Mouse (Mus musculus): Measurements from ENCODE around the gene Grap2. TPM values are rescaled to one million over a fixed set of nuclear protein-coding genes. Genes with fewer than 3 reads are reported as not detected.

The Grap2 gene
- total RNA-seq, 2 experiments from 2014 or later = 0.32 to 0.75 TPM

DNA sequence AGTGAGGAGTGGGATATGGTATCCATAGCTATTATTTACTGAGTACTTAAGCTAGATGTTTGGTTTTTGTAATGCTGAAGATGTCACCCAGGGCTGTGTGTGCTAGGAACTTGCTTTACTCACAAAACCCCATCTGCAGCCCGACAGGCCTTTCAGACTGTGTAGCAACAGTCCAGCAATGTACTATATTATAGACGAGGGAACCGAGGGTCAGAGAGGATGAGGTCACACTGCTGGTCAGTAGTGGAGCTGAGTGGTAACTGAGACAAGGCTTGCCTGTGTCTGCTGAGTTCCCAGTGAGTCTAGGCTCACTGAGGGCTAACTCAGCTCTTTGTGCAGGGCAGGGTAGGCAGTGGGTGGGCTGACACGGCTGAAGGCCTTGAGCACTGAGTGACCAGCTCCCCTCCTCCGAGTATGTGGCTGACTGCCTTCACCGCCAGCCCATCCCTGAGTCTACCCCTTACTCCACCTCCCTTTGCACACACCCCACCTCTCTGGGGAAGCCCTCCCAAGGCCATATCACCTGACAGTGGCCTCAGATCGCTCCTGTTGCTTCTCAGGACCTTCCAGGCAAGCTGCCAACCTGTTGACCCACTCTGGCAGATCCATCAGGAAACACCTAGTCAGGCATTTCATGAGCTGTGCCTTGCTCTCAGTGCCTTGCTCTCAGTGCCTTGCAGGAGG lies 108.1 kb downstream of the Grap2 start:
- no peak for DNase-seq (ENCODE audit: low spot score in 2 of 2)

DNA sequence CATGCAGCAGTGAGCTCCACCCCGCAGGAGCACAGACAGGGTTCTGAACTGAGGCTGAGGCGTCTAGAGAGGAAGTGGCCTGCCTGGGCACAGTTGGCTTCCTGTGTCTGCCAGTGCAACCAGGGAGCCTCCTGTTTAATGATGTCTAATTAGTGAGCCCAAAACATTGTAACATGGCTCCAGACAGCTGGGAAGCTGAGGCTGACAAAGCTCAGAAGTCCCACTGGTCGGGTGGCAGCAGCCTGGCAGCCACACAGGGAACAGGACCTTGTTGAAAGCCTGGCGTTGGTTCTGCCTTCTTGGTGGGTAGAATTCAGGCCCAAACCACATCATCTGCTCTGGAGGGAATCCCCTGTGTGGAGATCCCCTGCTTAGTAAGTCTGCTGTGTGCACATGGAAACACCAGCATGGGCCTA lies 109.1 kb downstream of the Grap2 start:
- DNase-seq (ENCODE audit: low spot score in 2 of 2) = no peak

DNA sequence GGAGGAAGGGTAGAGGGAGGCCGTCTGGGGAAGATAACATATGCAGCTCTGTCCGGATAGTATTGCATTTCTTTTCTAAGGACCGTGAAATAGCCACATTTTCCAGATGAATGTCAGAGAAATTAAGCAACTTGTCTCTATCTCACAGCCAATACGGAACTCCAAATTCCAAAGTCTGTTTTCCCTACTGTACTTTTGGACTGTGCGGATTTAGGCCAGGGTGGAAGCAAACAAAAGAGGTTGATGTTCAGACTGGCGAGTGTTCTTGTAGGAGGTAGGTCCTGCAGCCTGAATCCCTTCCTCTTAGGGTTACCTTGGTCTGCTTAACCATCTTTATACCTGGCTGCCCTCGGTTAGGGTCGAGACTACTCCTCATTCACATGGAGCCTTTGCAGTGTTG lies 109.9 kb downstream of the Grap2 start:
- no peak for DNase-seq (ENCODE audit: low spot score in 2 of 2)

DNA sequence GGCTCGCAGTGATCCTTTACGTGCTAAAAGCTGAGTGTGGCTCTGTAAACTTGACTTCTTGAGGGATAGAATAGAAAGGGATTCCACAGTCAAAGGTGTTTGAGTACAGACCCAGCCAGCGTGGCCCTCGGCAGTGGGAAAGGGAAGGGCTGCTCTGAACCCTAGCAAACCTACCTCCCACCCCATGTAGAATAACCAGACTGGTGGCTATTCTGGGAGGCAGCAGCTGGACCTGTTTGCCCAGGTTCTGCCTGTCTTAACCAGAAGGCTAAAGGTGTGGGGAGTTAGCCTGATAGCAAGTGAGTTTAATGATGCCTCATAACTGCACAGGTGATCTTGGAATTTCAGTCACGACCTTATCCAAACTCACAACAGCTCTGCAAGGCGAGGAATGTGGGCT lies 110.8 kb downstream of the Grap2 start:
- no peak for DNase-seq (ENCODE audit: low spot score in 2 of 2)

DNA sequence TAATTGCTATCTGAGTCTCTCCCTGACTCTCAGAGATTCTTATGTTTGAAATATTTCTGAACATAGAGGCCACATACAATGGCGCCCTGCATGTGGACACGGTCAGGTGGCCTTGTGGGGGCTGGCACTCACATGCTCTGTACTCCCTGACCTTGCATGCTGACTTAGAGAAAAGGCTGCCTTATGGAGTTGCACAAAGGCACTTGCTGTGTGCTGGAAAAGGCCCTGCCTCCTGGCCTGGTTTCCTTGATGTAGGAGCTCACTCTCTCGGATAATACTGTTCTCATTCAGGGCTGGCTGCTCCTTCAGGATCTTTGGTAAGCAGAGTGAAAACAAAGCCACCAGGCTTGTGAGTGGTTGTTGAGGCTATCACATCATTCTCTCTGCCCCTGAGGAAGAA lies 111.6 kb downstream of the Grap2 start:
- DNase-seq (ENCODE audit: low spot score in 2 of 2) = no peak

DNA sequence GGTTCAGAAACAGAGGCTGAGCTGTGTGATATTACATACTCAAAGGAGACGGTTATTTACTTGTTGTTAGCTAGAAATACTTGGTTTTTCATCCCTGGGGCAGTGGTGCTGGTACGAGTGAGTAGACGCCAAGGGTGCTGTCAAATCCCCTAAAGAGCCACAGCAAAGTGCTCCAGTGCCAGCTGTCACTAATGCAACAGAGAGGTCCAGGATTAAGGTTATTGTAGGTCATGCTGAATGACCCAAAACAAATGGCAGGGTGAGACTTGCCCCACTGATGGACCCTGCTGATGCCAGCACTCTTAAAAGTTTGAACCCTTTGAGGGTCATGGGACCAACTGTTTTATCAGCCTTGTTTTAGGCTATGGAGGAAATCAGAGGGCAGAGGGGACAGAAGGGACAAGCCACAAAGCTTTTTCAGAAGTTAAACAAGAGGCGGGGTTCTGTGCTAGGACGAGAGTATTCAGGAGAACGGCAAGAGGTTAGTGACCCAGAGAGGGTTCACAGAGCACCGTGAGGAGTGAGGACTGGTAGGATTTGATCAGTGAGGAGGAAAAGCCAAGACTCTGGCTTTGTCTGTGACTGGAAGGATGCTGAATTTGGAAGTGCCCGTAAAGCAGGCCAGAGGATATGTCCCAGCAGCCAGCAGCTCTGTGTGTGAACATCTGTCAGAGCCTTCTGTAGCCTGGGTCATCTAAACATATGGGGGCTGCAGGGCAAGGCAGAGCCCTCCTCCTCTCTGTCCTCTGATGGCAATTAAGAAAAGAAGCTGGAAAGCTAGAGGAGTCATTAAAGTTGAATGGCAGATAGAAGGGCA lies 112.6 kb downstream of the Grap2 start:
- no peak for DNase-seq (ENCODE audit: low spot score in 2 of 2)

DNA sequence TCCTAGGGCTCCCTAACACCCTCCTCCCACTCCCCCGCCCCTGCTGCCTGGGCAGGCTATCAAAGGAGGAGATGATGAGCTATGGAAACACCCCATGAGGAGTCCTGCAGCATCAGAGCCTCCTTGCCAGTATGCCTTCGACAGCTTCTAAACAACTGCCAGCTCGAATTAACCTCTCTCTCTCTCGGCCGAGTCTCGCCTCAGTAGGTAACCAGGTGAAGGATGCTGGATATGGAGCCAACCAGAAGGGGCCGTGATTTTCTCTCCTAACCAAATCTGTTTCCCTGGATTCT lies 113.2 kb downstream of the Grap2 start:
- no peak for DNase-seq (ENCODE audit: low spot score in 2 of 2)

DNA sequence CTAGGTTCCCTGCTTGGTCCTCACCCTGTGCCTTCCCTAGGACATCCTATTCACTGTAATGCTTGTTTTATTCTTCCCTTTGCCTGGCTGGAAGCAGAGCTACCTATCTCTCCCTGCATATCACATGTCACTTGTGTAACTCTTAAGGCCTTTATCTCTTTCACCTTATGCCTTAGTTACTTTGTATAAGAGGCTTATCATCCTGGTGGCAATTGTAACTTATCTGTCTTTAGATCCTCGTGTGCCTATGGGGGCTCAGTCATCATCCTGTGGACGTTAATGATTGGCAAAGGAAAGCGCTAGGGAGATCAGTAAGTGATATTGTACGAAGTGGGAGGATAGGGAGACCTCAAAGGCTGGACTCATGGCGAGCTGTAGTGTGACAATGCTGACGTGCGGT lies 116.1 kb downstream of the Grap2 start:
- no peak for DNase-seq (ENCODE audit: low spot score in 2 of 2)

DNA sequence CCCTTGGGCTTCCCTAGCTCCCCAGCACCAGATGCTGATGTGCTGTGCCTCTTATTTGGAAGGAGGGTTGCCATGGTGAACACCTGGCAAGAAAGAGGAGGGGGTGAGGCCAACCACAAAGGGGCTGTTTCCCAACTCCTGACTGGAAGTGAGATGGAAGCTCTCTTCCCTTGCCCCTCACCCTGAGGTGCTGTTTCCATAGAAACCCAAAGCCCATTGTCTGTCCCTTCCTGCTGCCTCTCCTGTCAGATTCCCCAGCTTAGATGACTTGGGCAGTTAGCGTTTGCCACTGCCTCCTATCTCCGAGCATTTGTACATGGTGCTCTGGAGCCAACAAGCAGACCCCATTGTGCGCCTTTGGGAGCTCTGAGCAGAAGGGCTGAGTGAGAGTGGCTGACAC lies 121.1 kb downstream of the Grap2 start:
- DNase-seq (ENCODE audit: low spot score in 2 of 2) = no peak

DNA sequence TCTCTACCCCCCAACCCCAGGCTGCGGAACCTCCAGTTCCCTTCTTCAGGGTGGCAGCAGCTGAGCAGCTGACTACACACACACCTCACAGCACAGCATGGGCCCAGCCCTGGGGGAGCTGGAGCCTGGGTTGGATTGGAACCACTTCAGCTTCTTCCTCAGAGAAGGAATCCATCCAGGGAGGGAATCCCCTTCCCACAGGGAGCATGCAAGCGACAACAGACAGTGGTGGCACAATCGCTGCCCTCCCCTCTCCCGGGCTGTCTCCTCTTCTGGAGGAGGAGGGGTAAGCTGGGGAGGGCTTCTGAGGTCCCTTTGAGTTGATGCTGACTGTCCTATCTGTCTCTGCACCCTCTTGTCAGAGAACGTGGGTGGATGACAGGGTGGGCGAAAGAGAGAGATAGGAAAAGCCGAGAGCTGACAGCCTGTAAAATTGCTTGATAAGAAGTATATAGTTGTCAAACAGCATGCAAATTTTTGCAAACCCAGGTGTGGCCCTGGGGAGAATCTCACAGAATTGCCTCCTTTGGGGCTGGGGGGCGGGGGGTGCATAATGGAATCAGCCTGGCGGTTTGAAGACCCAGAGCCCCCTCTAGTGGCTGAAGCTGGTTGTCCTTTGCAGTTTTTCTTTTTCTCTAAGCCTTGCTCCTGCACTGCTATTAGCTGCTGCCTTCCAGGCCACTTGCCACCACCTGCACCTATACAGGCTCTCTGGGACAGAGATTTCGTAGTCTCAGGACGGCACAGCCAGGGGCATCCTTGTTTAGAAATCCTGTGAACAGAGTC lies 121.9 kb downstream of the Grap2 start:
- peak in 1 of 2 experiments; percentile 55 for DNase-seq (ENCODE audit: low spot score in 2 of 2)

DNA sequence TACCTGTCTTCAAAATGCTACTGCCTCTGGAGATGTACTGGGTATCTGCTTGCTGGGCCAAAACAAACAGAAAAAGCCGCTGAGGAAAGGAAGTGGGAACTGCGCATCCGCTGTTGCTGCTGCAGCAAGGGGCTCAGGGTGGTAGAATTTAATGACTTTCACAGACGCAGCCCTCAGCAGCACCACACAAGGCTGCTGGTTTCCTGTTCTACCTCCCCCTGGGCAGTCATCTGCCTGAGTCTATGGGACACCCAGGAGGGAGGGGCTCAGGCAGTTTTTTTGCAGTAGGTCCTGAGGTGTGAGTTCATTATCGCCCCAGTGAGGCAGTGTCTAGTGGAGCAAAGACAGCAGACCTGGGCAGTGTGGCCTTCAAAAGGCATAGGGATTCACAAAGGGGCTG lies 125.2 kb downstream of the Grap2 start:
- no peak for DNase-seq (ENCODE audit: low spot score in 2 of 2)

DNA sequence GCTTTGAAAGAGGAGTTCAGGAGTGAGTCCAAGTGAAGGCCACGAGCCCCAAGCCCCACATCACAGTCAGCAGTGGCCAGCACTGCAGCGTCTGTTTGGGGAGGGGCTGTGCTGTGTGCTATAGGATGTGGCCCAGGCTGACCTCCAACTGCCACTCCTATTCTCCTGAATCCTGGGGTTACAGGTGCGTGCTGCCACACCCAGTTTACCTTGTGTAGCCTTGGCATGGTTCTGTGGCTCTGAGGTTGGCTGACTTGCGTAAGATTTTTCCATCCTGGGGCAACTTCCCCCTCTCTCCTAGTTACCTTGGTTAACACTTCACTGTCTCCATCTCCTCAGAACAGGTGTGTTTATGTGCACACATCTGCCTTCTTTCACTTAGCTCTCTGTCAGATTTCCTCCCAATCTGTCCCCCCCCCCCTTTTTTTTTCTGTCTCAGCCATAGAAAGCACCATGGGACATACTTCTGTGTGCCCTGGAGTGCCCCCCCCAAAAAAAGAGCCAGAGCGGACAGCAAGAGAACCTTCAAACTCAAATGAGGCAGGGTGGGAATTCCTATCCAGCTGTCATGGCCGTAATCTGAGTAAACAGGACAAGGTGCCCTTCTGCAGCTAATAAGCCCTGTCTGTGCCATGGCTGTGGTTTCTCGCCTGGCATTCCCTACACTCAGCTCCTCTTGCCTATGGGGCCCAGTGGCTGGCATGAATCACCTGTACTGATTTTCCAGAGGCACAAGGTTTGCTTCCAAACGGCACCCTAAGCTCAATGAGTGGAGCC lies 129.3 kb downstream of the Grap2 start:
- no peak for DNase-seq (ENCODE audit: low spot score in 2 of 2)

Small RNA genes lying within 50 kb of the gene (microRNA-seq; reads per million reads assigned to microRNA genes)
- gene Mir6957 = not detected

Other genes with a start within 250 kb of the Grap2 start
- not detected for gene Enthd1, start 7.4 kb upstream of the Grap2 start, total RNA-seq (2021)
- under 1 TPM; 0.70 to 0.93 TPM for gene Fam83f, start 99.3 kb downstream of the Grap2 start, total RNA-seq (2021)
- gene Tnrc6b, start 138.7 kb downstream of the Grap2 start, total RNA-seq (2021) = 10 to 100 TPM; 80.8 to 81.1 TPM

Measured in gastrocnemius, postnatal 4 days (tissue).